Comparison of ENCODE assay signal across 8 mouse cellular contexts in the genomic region with DNA sequence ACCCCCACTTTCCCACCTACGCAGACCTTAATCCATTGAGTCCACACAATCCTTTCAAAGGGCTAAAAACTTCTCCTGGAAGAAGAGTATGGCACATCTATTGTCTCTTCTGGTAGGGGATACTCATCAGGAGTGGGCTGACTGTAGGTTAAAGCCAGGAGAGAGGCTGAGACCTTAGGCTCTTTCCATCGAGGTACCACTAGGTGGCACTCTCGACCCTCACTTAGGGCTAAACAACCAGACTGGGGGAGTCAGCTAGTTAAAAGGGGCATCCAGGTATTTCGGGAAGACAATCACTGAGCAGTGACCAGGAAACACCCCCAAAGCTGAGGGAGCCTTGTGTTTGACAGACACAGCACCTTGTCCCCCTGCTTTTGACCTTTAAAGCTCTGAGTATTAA. TPM values are rescaled to one million over a fixed set of nuclear protein-coding genes. Genes with fewer than 3 reads are reported as not detected.
DNase-seq lines count a peak whose midpoint lies in the region; ATAC-seq lines count a peak whose summit lies in the region.

No protein-coding gene starts in this region.

- ATAC-seq in hindbrain, embryonic 12.5 days (ENCODE audit: low FRiP score) = peak; percentile 46; the same call in 1 of the 2 replicates
- ATAC-seq in neural tube, embryonic 12.5 days (ENCODE audit: low FRiP score, low read depth) = peak; percentile 37; the same call in 1 of the 2 replicates

- no peak overlapping the region for H3K4me2 ChIP-seq in hindbrain, embryonic 12.5 days (replicated peaks)
- no peak overlapping the region for H3K4me2 ChIP-seq in neural tube, embryonic 12.5 days (replicated peaks)

- no peak overlapping the region for H3K27ac ChIP-seq in hindbrain, embryonic 12.5 days
- no peak overlapping the region for H3K27ac ChIP-seq in neural tube, embryonic 12.5 days

- peak; percentile 35 for DNase-seq in layer of hippocampus, adult 11-12 months (ENCODE audit: low spot score)
- DNase-seq in layer of hippocampus, adult 9-11 months = no peak
- peak; percentile 79 for DNase-seq in NIH3T3 (ENCODE audit: low read depth)
- DNase-seq in embryo, embryonic 10.5 days (ENCODE audit: low spot score) = peak; percentile 69
- DNase-seq in left cerebral cortex, postnatal 36 days (ENCODE audit: low spot score in 2 of 2) = peak; percentile 21 to 26
- DNase-seq in thymus, postnatal 10 days (ENCODE audit: low spot score in 2 of 2) = peak; percentile 14 to 68

- 19% methylated on average over 4 of the region's 4 CpGs for WGBS in hindbrain, embryonic 12.5 days
- WGBS in neural tube, embryonic 12.5 days = 16% methylated on average over 4 of the region's 4 CpGs

- no peaks in the 10 kb centered on the region for H3K36me3 ChIP-seq in hindbrain, embryonic 12.5 days
- H3K36me3 ChIP-seq in neural tube, embryonic 12.5 days = no peaks in the 10 kb centered on the region

- H3K9ac ChIP-seq in hindbrain, embryonic 12.5 days = no peak overlapping the region
- no peak overlapping the region for H3K9ac ChIP-seq in neural tube, embryonic 12.5 days

- H3K4me3 ChIP-seq in hindbrain, embryonic 12.5 days = no peak overlapping the region
- H3K4me3 ChIP-seq in neural tube, embryonic 12.5 days = no peak overlapping the region

- no peaks in the 10 kb centered on the region for H3K9me3 ChIP-seq in hindbrain, embryonic 12.5 days (replicated peaks)
- no peaks in the 10 kb centered on the region for H3K9me3 ChIP-seq in neural tube, embryonic 12.5 days

- no peaks in the 10 kb centered on the region for H3K27me3 ChIP-seq in hindbrain, embryonic 12.5 days
- no peaks in the 10 kb centered on the region for H3K27me3 ChIP-seq in neural tube, embryonic 12.5 days (replicated peaks)

- H3K4me1 ChIP-seq in hindbrain, embryonic 12.5 days = no peaks in the 10 kb centered on the region
- H3K4me1 ChIP-seq in neural tube, embryonic 12.5 days = no peaks in the 10 kb centered on the region

- intact Hi-C loops in left cerebral cortex, postnatal 36 days (cut with DNase I) = loop anchor here (2.0 kb wide), 1 partner anchor 130 kb away; no protein-coding TSS in a partner anchor

RNA-seq across cellular contexts. Expression of a gene that starts 27.2 kb away (rescaled TPM):
- 30.5 and 31.8 TPM in 2 replicates for polyA plus RNA-seq in hindbrain, embryonic 12.5 days (2016; fragmentation: Nextera tagmentation; extraction: Ambion mirVana)
- 10 to 100 TPM; 22.9 to 31.2 TPM for total RNA-seq in left cerebral cortex, postnatal 36 days (2021)
- polyA plus RNA-seq in neural tube, embryonic 12.5 days (2016; fragmentation: Nextera tagmentation; extraction: Ambion mirVana) = 32.0 and 32.7 TPM in 2 replicates
